Comparison of ENCODE assay signal across 11 mouse cellular contexts in the genomic region with DNA sequence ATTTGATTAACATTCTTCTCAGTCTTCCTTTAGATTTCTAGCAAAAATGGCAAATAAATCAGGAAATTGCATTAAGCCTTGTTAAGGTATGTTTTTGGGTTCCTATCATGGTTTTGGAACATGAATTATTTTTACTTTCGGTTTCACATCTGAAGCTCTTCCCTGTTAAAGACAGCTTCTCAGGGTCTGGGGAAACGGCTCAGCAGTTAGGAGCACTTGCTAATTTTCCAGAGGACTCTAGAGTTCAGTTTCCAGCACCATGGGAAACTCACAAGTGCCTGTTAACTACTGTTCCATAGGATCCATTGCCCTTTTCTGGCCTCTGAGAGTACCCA. TPM values are rescaled to one million over a fixed set of nuclear protein-coding genes. Genes with fewer than 3 reads are reported as not detected.
A peak's percentile ranks its signal among the peaks of the same experiment; 100 is the strongest.
DNase-seq lines count a peak whose midpoint lies in the region; ATAC-seq and TF ChIP-seq lines count a peak whose summit lies in the region.
"Had no signal": no experiment of that assay in that cellular context is flagged by ENCODE, and none has a peak within 500 bp of the region (broad histone marks: within the 10 kb centered on the region; RNA-seq: fewer than 3 reads in every experiment).

No protein-coding gene starts in this region.

- H3K9me3 ChIP-seq in forebrain, embryonic 14.5 days (replicated peaks; ENCODE audit: control insufficient read depth, low read length) = no peaks in the 10 kb centered on the region
- H3K9me3 ChIP-seq: limb, embryonic 10.5 days; midbrain, embryonic 15.5 days had no signal

- H3K9ac ChIP-seq in heart, adult 2 months (ENCODE audit: low read depth, low read length) = no peak overlapping the region
- no peak overlapping the region for H3K9ac ChIP-seq in forebrain, embryonic 14.5 days (ENCODE audit: low read length)
- H3K9ac ChIP-seq: midbrain, embryonic 15.5 days had no signal

- no peak for DNase-seq in heart, adult 2 months
- no peak for DNase-seq in heart, postnatal 14 days
- DNase-seq in spleen, adult 2 months (ENCODE audit: low read depth in 1 of 2, low spot score in 2 of 2) = no peak
- DNase-seq in spleen, postnatal 36 days (ENCODE audit: low spot score in 2 of 2) = no peak
- DNase-seq in right cerebral cortex, postnatal 10 days (ENCODE audit: low spot score in 2 of 2) = no peak
- DNase-seq in forebrain, embryonic 14.5 days (ENCODE audit: low spot score) = no peak
- DNase-seq: cerebellum, adult 8-10 months had no signal

- peak overlapping the region; percentile 29; the same call in 1 of the 2 replicates for H3K4me3 ChIP-seq in heart, adult 2 months
- peak overlapping the region; percentile 40 for H3K4me3 ChIP-seq in spleen, adult 2 months (ENCODE audit: extremely low read depth, insufficient read depth, insufficient read length)
- H3K4me3 ChIP-seq in myocyte = no peak overlapping the region
- no peak overlapping the region for H3K4me3 ChIP-seq in forebrain, embryonic 14.5 days (ENCODE audit: low read depth, low read length)
- H3K4me3 ChIP-seq: limb, embryonic 10.5 days; midbrain, embryonic 15.5 days had no signal

- peaks cover 7% of the 10 kb centered on the region for H3K36me3 ChIP-seq in heart, adult 2 months (ENCODE audit: control insufficient read depth, insufficient read depth, low read length)
- peaks cover 3% of the 10 kb centered on the region for H3K36me3 ChIP-seq in spleen, adult 2 months (ENCODE audit: control insufficient read depth, insufficient read depth, low read length)
- peaks cover 13% of the 10 kb centered on the region for H3K36me3 ChIP-seq in myocyte (ENCODE audit: control insufficient read depth, insufficient read depth)
- peaks cover 8% of the 10 kb centered on the region; the same call in 1 of the 2 replicates for H3K36me3 ChIP-seq in forebrain, embryonic 14.5 days (ENCODE audit: control insufficient read depth, insufficient read depth, low read length)
- H3K36me3 ChIP-seq: midbrain, embryonic 15.5 days had no signal

- H3K79me2 ChIP-seq in heart, adult 2 months (replicated peaks; ENCODE audit: control insufficient read depth, insufficient read depth, low read length) = no peaks in the 10 kb centered on the region
- no peaks in the 10 kb centered on the region for H3K79me2 ChIP-seq in myocyte (ENCODE audit: control insufficient read depth, insufficient read depth)

- H3K27me3 ChIP-seq in heart, adult 2 months (ENCODE audit: control insufficient read depth, insufficient read depth, low read length) = no peaks in the 10 kb centered on the region
- no peaks in the 10 kb centered on the region for H3K27me3 ChIP-seq in spleen, adult 2 months (ENCODE audit: control insufficient read depth, insufficient read depth, low read length)
- no peaks in the 10 kb centered on the region for H3K27me3 ChIP-seq in myocyte (ENCODE audit: control insufficient read depth, insufficient read depth, insufficient read length)
- H3K27me3 ChIP-seq in forebrain, embryonic 14.5 days (replicated peaks; ENCODE audit: control insufficient read depth, insufficient read depth, low read length) = no peaks in the 10 kb centered on the region
- H3K27me3 ChIP-seq: midbrain, embryonic 15.5 days had no signal

- intact Hi-C loops in heart, adult 2 months (cut with DNase I) = no loop called here
- intact Hi-C loops in heart, postnatal 14 days (cut with DNase I) = no loop called here

- 56% methylated on average over 2 of the region's 2 CpGs for WGBS in heart, adult 2 months
- WGBS in spleen, adult 2 months = 8% methylated on average over 2 of the region's 2 CpGs
- 97% methylated on average over 2 of the region's 2 CpGs for WGBS in forebrain, embryonic 14.5 days

- TF ChIP-seq EP300 in heart, adult 2 months (IDR thresholded peaks at IDR 0.05; ENCODE audit: insufficient read depth, low read depth, low read length) = no peak

- TF ChIP-seq POLR2A in heart, adult 2 months (IDR thresholded peaks at IDR 0.05; ENCODE audit: insufficient read depth, low read depth, low read length) = no peak
- no peak for TF ChIP-seq POLR2A in spleen, adult 2 months (IDR thresholded peaks at IDR 0.05; ENCODE audit: low read depth, low read length)
- TF ChIP-seq POLR2A in myocyte (IDR thresholded peaks at IDR 0.05; ENCODE audit: insufficient read length, low read depth) = no peak

- TF ChIP-seq CTCF in heart, adult 2 months (IDR thresholded peaks at IDR 0.05) = no peak
- TF ChIP-seq CTCF in spleen, adult 2 months (IDR thresholded peaks at IDR 0.05; ENCODE audit: extremely low read depth, insufficient read depth, insufficient read length, insufficient replicate concordance) = no peak

- H3K4me2 ChIP-seq in myocyte (ENCODE audit: low read depth) = peak overlapping the region; percentile 19
- no peak overlapping the region for H3K4me2 ChIP-seq in forebrain, embryonic 14.5 days (ENCODE audit: low read length)
- H3K4me2 ChIP-seq: midbrain, embryonic 15.5 days had no signal

- H3ac ChIP-seq in myocyte (ENCODE audit: control insufficient read depth, insufficient read length) = no peak overlapping the region

- peaks cover 1% of the 10 kb centered on the region for H3K4me1 ChIP-seq in heart, adult 2 months (ENCODE audit: control insufficient read depth, insufficient read depth, low read length)
- H3K4me1 ChIP-seq in spleen, adult 2 months (ENCODE audit: control insufficient read depth, insufficient read depth, insufficient read length) = peaks cover 6% of the 10 kb centered on the region
- H3K4me1 ChIP-seq in forebrain, embryonic 14.5 days (ENCODE audit: control insufficient read depth, insufficient read depth, low read length) = no peaks in the 10 kb centered on the region
- H3K4me1 ChIP-seq: limb, embryonic 10.5 days; midbrain, embryonic 15.5 days had no signal

- peak; percentile 50; the same call in 1 of the 2 replicates for ATAC-seq in granulocyte monocyte progenitor cell, adult 5-6 weeks (replicated peaks; ENCODE audit: poor library complexity, severe bottlenecking)
- ATAC-seq in forebrain, embryonic 14.5 days = no peak
- ATAC-seq: midbrain, embryonic 15.5 days had no signal

- 0 out of 2 replicates have a peak overlapping the region, but pooled peaks have one; percentile 5 for H3K27ac ChIP-seq in heart, adult 2 months
- peak overlapping the region; percentile 63 for H3K27ac ChIP-seq in spleen, adult 2 months (ENCODE audit: insufficient read depth, low read length)
- no peak overlapping the region for H3K27ac ChIP-seq in forebrain, embryonic 14.5 days (ENCODE audit: low read depth, low read length)
- H3K27ac ChIP-seq: limb, embryonic 10.5 days; midbrain, embryonic 15.5 days had no signal

TF ChIP-seq in myocyte, 11 proteins besides CTCF, POLR2A, EP300 and RAD21:
- TF ChIP-seq CEBPB (IDR thresholded peaks at IDR 0.05; ENCODE audit: insufficient read depth, poor library complexity, severe bottlenecking) (no peak), POLR2AphosphoS2 (IDR thresholded peaks at IDR 0.05; ENCODE audit: insufficient read length, low read depth) (no peak), REST (IDR thresholded peaks at IDR 0.05; ENCODE audit: insufficient read depth, insufficient read length) (no peak), E2F4 (IDR thresholded peaks at IDR 0.05; ENCODE audit: insufficient read depth) (no peak), MYOG (IDR thresholded peaks at IDR 0.05; ENCODE audit: control insufficient read depth in 1 of 3, insufficient read depth in 1 of 3, insufficient read length in 2 of 3, low read depth in 2 of 3) (no peak), MAX (IDR thresholded peaks at IDR 0.05; ENCODE audit: low read depth) (no peak), TCF3 (IDR thresholded peaks at IDR 0.05; ENCODE audit: insufficient read length, low read depth) (no peak)

RNA-seq across cellular contexts. Expression of a gene that starts 50.3 kb away (rescaled TPM):
- total RNA-seq in heart, adult 2 months (2021) = not detected
- polyA plus RNA-seq in heart, adult 2 months (2012; rRNA removed) = 0.14 and 0.29 TPM in 2 replicates
- total RNA-seq in heart, postnatal 14 days (2021) = not detected
- 0.39 and 0.45 TPM in 2 replicates for polyA plus RNA-seq in spleen, adult 2 months (2012; rRNA removed)
- total RNA-seq in granulocyte monocyte progenitor cell, adult 5-6 weeks (2014; fragmentation: Nextera tagmentation) = not detected in 2 replicates
- total RNA-seq in granulocyte monocyte progenitor cell, adult 5-6 weeks (2017) = 0.26 TPM in 1 of 2 replicates, not detected in the other
- polyA plus RNA-seq in myocyte (2012; fragmentation: generic; extraction: Trizol) = 0.64 TPM
- 0.83 and 1.2 TPM in 2 replicates for polyA plus RNA-seq in forebrain, embryonic 14.5 days (2014; fragmentation: Nextera tagmentation; extraction: Ambion mirVana)

RNA-seq across cellular contexts. Expression of a gene that starts 55.3 kb away (rescaled TPM):
- 1 to 10 TPM; 2.5 to 2.8 TPM for total RNA-seq in heart, adult 2 months (2021)
- polyA plus RNA-seq in heart, adult 2 months (2012; rRNA removed) = 4.1 and 5.4 TPM in 2 replicates
- total RNA-seq in heart, postnatal 14 days (2021) = 10 to 100 TPM; 15.7 to 16.8 TPM
- 2.7 and 3.1 TPM in 2 replicates for polyA plus RNA-seq in spleen, adult 2 months (2012; rRNA removed)
- total RNA-seq in granulocyte monocyte progenitor cell, adult 5-6 weeks (2014; fragmentation: Nextera tagmentation) = 1.3 and 4.1 TPM in 2 replicates
- not detected in 2 replicates for total RNA-seq in granulocyte monocyte progenitor cell, adult 5-6 weeks (2017)
- polyA plus RNA-seq in myocyte (2012; fragmentation: generic; extraction: Trizol) = 0.29 TPM
- 349 and 462 TPM in 2 replicates for polyA plus RNA-seq in forebrain, embryonic 14.5 days (2014; fragmentation: Nextera tagmentation; extraction: Ambion mirVana)

Comparison
In these comparisons a context has a peak if more than half of its experiments do, and no peak if none do; other contexts are left out.
1. H3K4me3 ChIP-seq: peak in heart, adult 2 months (single experiment) and spleen, adult 2 months (single experiment); none in myocyte (single experiment) and forebrain, embryonic 14.5 days (single experiment).
2. RNA of a gene that starts 55.3 kb away (polyA plus RNA-seq): 349 to 462 TPM in forebrain, embryonic 14.5 days; 4.1 to 5.4 TPM in heart, adult 2 months, 2.7 to 3.1 TPM in spleen, adult 2 months and 0.29 TPM in myocyte (single experiment); every median in the first group is over 10 times any median in the second.